Mouse (Mus musculus): ENCODE data around the gene Ube2i.
"Not testable (repeated sequence)": the region's sequence is repeated elsewhere in the genome, so short reads cannot be mapped to it uniquely, and the experiment has no call there.

Ube2i gene

DNA sequence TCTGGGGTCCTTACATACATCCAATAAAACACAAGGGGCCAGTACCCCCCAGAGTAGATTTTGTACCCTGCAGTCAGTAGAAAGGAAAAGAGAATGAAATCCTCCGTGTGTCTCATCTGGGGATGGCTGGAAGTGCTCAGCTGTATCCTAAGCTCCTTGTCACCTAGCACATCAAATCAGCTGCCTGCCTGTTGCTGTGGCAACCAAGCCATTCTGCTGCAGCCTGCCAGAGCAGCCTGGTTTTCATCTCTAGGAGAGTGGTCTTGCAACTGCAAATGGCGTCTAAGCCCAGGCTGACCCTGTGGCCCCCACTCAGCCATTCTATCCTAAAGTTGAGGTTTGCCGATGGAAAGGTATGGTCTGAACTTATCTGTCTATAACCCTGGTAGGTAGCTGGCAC, 21.8 kb downstream of the Ube2i start:
- DNase-seq: peak; percentile 59

DNA sequence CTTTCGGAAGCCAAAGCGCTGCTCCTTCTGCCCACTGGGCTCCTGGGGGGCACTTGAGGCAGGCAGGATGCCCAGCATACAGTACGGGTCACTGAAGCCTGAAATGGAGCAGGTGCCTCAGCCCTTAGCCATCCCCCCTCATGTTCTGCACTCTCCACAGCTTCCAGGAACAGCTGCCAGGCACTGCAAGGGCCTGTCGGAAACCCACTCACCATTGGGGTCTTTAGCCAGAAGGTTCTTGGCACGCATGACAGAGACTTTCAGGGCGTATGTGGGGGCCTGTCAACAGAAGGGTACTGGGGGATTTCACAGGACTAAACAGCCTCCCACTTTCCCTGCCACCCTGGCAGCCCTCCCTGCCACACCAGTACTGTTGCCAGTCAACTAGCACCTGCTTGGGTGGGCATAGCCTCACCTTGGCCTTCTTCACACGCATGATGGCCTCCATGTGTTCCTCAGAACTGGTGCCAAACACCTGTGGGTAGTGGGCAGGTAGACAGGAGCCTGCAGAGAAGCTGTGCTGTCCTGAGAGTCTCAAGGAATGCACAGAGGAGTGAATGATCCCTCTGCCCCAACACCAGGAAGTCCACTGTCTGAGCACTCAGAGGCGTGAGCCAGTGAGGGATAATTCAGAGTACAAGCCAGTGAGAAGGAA, 24.1 kb downstream of the Ube2i start:
- no peak for DNase-seq

GRCm38 (mm10) chr17:25248033-25248750, 26.2 kb downstream of the Ube2i start:
- DNase-seq: no peak

DNA sequence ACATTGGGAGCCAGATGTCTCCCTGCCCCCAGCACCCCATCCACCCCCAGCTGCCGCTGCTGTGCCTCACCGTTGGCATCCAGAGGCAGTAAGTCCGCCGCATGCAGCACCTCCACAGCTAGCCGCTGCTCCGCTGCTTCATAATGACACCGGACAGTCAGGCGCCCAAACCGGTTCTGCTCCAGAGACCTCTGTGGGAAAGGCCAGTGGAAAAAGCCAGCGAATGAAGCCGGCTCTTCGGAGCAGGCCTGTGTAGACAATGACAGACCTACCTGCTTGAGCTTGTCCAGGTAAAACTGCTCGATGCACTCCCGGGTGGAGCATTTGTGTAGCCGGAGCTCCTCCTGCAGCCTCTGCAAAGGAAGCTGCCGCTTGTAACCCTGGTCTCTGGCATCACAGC, 30.2 kb downstream of the Ube2i start:
- no peak for DNase-seq

DNA sequence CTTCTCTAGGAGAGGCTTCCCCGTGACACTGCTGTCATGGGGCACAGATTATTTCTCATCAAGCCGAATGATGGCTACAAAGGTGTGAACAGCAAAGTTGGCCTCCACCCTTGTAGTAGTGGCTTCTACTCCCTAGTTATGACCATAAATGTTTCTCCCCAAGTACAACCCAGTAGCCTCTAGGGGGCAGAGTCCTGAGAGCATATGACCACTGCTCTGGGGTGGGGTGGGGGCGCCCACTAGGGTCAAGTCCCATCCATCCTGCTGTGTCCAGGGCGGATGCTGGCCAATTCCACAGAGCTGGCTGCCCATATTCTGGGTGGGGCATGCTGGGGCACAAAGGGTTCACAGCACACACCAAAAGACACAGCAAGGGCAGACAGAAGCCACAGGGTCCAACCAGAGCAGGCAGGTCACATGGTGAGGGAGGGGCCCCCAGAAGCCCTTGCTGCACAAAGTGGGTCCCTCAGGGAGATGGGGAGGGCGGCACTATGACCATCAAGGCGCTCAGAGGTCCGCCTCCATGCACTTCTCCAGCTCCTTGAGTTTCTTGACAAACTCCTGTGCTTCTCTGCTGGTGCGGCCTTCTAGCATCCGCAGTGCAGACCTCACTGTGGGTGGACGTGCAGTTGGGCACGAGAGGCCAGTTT, 31.2 kb downstream of the Ube2i start:
- no peak for DNase-seq

DNA sequence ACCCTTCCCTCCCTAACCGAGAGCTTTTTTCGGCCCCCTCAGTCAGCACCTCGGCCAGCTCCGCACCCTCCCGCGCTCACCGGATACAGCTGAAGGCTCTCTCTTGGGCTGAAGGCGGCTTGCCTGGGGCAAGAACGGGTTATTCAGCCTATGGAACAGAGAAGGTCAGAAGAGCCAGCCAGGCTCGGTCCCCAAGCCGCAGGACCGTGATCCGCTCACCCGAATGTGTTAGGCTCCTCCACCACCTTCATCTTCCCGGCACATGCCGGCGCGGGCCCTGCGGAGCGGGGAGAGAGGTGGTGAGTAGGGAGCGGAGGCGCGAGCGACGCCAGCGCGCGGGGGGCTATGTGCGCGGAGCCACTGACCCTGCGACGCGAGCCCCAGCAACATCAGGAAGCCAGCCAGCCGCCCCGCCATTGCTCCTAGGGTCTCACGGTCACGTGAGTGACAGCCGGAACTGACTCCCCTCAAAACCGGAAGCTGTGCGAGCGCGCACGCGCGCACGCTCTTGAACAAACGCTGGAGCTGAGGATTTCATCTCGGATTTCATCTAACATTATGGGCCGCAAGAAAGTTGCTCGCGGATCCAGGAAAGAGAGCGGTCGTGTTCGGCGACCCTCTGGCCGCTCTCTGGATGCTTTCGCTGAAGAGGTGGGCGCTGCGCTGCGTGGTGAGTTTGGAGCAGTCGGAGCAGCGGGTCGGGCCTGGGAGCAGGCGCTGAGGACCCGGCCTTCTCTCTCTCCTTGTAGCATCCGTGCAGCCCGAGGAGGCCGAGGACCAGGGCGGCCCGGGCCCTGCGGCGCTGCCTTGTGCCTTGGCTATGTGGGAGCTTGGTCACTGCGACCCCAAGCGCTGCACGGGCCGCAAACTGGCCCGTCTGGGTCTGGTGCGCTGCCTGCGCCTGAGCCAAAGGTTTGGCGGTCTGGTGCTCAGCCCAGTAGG, 34.5 kb downstream of the Ube2i start, which contains the start of the genes Gnptg and Tsr3:
Gene Gnptg (minus strand): TSS at position 430 of the 942 bp plus-strand sequence.
Gene Tsr3 (plus strand): TSS at position 476 of the 942 bp plus-strand sequence.
- peak; percentile 95 for DNase-seq

DNA sequence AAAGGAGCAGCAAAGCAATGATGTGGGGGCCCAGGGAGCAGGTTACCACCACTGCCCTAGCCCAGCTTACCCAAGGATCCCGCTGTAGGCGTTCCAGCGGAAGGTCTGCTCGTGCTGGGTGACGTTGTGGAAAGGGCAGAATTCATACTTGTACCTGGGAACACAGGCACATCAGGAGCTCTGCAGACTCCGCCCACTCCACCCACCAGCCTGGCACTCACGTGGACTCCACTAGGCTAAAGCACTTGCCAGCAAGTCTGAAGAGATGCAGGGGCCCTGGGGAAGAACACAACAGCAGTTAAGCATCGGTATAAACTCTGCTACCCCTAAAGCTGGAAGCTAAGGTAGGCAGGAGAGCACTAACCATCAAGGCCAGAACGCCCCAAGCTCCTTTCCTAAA, 38.8 kb downstream of the Ube2i start:
- no peak for DNase-seq

DNA sequence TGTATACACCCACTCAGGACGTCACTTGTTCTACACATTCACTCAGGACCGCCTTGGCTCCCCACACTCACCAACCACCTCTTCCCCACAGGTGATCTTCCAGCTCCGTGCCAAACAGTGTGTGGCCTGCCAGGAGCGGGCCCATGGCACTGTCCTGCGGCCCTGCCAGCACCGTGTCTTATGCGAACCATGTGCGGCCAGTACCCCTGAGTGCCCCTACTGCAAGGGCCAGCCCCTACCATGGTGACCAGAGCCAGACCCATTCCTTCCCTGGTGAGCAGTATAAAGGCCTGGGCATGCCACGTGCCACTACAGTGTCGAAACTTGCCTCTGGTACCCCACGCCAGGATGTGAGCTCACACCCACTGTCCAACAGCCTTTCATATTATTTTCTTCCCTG, 42.8 kb downstream of the Ube2i start:
- DNase-seq: not testable (repeated sequence)

DNA sequence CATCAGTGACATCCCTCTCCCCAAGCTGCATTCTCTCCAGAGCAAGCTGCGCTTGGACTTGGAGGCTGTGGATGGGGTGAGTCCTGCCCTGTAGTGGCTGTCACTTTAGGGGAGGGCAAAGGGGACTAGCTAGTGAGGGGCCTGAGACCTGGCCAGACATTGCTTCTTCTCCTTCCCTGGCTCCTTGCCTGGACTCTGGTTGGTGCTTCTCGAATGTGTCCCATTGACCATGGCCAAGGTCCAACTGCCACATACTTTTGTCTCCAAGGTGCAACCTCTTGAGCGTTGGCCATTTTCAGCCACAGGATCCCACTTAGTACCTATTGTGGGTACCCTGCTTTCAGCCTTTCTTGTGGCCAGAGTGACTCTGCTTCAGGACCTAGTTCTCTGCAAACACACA, 43.7 kb downstream of the Ube2i start:
- no peak for DNase-seq

- DNase-seq: not testable (repeated sequence)
These were observed 44.3 kb downstream of the Ube2i start for GRCm38 (mm10) chr17:25230014-25230655.

- no peak for DNase-seq
These were observed 46.4 kb downstream of the Ube2i start for GRCm38 (mm10) chr17:25227991-25228390.

DNA sequence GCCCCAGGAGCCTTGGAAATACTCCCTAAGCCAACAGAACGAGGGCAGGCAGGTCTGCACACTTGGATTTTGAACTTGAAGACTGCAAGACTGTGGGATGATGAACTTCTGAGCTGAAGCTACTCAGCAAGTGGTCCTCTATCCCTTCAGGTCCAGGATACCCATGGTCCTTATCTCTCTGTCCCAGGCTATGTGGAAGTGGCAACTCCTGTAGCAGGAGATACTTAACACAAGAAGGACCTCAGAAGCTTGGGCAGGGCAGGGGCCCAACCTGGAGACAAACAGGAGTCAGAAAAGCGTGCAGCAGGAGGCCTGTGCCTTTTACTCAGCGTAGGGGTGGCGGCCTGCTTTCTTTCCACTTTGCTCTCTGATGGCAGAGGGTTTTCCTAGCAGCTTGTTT, 48.8 kb downstream of the Ube2i start:
- DNase-seq: no peak

DNA sequence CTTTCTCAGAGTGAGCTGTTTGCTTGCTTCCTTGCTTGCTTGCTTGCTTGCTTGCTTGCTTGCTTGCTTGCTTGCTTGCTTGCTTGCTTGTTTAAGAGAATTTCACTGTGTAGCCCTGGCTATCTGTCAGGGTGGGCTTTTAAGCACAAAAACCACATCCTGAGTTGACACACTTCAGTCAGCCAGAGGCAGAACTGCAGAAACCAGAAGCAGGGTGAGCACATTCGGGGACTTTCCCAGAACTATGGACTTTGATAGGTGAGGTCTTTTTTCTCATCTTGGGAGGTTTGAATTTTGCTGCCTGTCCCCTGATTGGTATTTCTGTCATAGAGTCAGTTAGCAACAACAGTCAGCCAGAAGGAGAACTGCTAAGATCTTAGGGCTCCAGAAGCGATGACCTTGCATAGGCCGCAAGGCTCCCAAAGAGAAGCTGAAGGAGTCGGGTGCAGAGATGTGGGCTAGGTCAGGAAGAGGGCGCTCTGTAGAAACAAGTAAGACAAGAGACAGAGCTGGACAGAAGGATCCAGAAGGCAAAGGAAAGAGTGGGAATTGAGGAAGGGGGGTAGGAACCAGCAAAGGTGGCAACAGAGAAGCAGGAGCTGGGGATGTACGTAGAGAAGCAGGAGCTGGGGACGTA, 49.7 kb downstream of the Ube2i start:
- no peak for DNase-seq

GRCm38 (mm10) chr17:25222951-25223601, 51.3 kb downstream of the Ube2i start:
- DNase-seq: no peak

GRCm38 (mm10) chr17:25222504-25222940, 51.9 kb downstream of the Ube2i start:
- peak; percentile 19 for DNase-seq

- DNase-seq: peak; percentile 53
These were observed 52.5 kb downstream of the Ube2i start for GRCm38 (mm10) chr17:25221821-25222503.

- DNase-seq: no peak
These were observed 53.7 kb downstream of the Ube2i start for GRCm38 (mm10) chr17:25220746-25221145.

DNA sequence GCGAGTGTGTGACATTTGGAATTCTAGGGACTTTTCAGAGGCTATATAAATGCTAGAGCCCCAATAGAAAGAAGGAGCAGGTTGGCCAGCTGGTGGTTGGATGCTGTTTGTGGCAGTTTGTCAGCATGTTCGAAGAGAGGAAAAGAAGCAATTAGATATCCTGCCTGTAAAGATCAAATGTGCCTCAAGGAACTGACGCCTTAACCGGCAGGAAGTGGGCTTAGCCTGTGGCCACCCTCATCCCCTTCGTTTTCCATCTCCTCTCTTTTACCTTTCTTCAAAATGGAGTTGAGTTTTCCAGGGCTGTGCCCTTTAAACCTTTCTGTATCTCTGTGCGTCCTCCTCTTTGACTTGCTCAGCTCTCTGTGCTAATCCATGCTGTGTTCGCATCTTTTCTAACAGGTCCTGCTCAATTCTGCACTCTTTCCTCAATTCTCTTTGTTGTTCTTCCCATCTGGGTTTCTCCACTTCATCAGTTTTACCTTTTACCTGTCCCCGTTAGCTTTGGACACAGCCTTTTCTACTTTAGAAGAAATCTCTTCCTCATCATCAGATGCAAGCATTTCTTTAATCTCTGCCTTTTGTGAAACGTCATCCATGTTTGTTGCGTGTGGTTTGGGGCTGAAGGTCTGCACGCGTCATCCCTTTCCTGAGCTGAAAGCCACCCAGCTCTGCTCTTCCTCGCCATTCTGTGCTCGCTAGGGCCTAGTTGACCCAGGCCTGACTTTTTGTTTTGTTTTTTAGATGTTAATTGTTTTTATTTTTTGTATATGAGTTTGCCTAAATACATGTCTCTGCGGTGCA, 54.7 kb downstream of the Ube2i start:
- no peak for DNase-seq

- DNase-seq: no peak
These were observed 55.5 kb downstream of the Ube2i start for GRCm38 (mm10) chr17:25218967-25219366.

- no peak for DNase-seq
These were observed 59.0 kb downstream of the Ube2i start for GRCm38 (mm10) chr17:25215431-25215830.

Measured in retina, postnatal 1 day (tissue).